Mouse (Mus musculus): ENCODE measurements around the gene Foxa2. TPM values are rescaled to one million over a fixed set of nuclear protein-coding genes. Genes with fewer than 3 reads are reported as not detected.

Foxa2 gene
- total and polyA plus RNA-seq, 2 experiments from 2014 or later, result 2.7 to 11.1 TPM

DNA sequence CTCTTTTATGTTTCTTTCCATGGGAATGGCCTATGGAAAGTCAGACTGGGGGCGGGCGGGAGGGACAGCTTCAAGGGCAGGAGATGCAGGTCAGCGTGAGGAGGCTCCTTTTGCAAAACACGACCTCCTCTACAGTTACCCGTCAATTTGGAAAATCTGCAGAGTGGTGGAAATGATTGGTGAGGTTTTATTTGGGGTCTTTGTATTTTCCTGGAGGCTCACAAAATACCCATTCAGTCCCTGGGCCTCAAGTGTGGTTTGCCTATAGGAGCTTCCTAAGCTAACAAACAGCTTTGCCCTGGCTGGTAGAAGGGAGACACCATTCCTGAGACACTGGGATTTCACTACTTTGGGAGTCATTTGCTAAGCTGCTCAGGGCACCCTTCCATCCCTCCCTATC lies 5.4 kb downstream of the Foxa2 start:
- WGBS, result 5% methylated on average over 5 of the region's 5 CpGs
- no peak overlapping the region for H3K4me3 ChIP-seq (ENCODE audit: low read depth, low read length)
- H3K4me1 ChIP-seq (ENCODE audit: insufficient read depth, low read length), result no peaks in the 10 kb centered on the region
- no peak overlapping the region for H3K9ac ChIP-seq (replicated peaks; ENCODE audit: low read length, poor library complexity, severe bottlenecking)
- H3K27me3 ChIP-seq (ENCODE audit: insufficient read depth, low read length), result peaks cover 95% of the 10 kb centered on the region
- TF ChIP-seq CTCF (IDR thresholded peaks at IDR 0.05), result no peak
- no peak for ATAC-seq (ENCODE audit: low FRiP score)
- no peak overlapping the region for H3K4me2 ChIP-seq (ENCODE audit: low read depth, low read length, poor library complexity, severe bottlenecking)
- no peaks in the 10 kb centered on the region for H3K36me3 ChIP-seq (ENCODE audit: insufficient read depth, low read length)
- H3K9me3 ChIP-seq (ENCODE audit: low read length), result no peaks in the 10 kb centered on the region
- no peak overlapping the region for H3K27ac ChIP-seq (ENCODE audit: low read depth, low read length)
- DNase-seq (ENCODE audit: low spot score), result no peak

DNA sequence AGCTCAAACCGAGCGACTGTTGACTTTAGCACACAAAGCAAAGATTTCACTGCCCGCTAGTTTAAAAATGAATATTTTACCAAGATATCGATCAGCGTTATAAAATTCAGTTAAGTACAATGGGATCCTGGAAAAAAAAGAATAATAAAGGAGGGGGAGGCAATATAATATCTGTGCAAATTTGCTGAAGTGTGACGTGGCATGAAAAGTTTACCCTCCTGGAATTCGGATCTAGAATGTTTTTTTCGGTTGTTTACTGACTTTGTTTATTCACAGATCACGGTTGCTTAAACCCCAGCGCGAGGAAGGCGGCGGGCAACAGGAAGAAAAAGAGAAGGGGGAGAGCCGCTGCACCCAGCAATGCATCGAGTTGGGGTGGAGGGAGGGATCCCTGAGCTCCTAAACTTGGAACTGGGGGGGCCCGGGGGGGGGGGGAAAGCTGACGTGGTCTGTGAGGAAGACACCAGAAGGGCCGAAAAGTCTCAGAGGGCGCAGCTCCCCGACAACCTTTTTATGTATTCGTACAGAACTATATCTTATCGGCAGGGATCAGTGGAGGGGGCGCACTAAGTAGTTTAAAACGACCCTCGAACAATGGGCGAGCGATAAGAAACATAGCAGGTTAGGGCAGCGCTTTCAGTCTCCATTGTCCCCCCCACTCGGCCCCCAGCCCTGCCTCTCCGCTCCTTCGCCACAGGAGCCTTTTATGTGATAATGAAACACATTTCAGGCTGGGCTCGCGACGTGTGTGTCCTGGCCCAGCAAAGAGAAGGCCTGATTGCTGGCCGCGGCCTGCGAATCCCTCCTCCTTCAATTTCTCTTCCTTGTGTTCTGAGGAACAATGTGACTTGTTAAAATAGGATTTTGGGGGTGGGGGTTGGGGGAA lies 6.3 kb downstream of the Foxa2 start:
- Histone ChIP-seq H3K27ac (ENCODE audit: low read depth, low read length) (no peak overlapping the region), H3K4me2 (ENCODE audit: low read depth, low read length, poor library complexity, severe bottlenecking) (no peak overlapping the region), H3K4me3 (ENCODE audit: low read depth, low read length) (no peak overlapping the region; the same call in 1 of the 2 replicates), H3K9me3 (ENCODE audit: low read length) (no peaks in the 10 kb centered on the region), H3K9ac (replicated peaks; ENCODE audit: low read length, poor library complexity, severe bottlenecking) (no peak overlapping the region), H3K36me3 (ENCODE audit: insufficient read depth, low read length) (no peaks in the 10 kb centered on the region), H3K27me3 (ENCODE audit: insufficient read depth, low read length) (peaks cover 94% of the 10 kb centered on the region), H3K4me1 (ENCODE audit: insufficient read depth, low read length) (no peaks in the 10 kb centered on the region)
- WGBS, result under 1% methylated on average over 37 of the region's 37 CpGs
- DNase-seq (ENCODE audit: low spot score) (no peak), ATAC-seq (ENCODE audit: low FRiP score) (no peak)
- TF ChIP-seq CTCF (IDR thresholded peaks at IDR 0.05), result no peak

DNA sequence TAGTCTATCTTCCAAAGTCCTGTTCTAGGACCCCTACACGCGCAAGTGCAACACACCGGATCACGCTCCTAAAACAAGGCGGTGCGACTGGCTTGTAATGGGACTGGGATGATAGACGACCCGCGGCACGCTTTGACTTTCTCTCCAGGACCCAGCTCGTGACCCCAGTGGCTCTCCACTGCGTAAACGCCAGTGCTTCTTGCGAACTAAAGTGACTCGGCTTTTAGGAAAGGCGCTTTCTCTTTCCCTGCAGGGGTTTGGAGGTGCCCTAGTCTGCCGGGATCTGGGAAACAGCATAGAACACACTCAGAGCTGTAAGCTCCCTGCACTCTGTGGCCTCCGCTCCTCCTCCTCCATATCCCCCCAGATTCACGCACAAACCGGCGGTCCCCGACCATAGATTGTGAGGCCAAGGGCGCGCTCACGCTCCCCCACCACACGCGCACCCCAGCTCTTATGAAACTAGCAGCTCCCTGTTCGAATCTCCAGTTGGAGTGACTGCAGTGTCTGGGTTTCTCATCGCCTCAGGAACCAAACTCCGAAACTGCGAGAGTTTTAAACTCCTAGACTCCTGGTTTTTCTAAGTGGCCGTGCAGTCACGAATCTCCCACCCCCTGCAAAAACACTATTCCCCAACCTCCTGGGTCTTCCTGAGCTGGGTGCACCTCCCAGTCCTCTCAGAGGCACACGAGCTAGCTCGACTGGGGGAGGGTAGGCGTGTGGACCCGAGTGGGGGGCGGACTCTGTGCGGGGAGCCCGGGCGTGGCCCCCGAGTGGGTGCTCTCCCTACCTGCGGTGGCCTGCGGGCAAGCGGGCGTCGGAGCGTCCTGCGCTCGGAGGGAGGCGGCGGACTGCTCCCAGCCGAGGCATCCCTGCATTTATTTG lies 7.2 kb downstream of the Foxa2 start:
- Histone ChIP-seq H3K4me2 (ENCODE audit: low read depth, low read length, poor library complexity, severe bottlenecking) (peak overlapping the region; percentile 23), H3K36me3 (ENCODE audit: insufficient read depth, low read length) (no peaks in the 10 kb centered on the region), H3K9ac (replicated peaks; ENCODE audit: low read length, poor library complexity, severe bottlenecking) (no peak overlapping the region), H3K27me3 (ENCODE audit: insufficient read depth, low read length) (peaks cover 95% of the 10 kb centered on the region), H3K4me1 (ENCODE audit: insufficient read depth, low read length) (no peaks in the 10 kb centered on the region), H3K9me3 (ENCODE audit: low read length) (no peaks in the 10 kb centered on the region), H3K27ac (ENCODE audit: low read depth, low read length) (no peak overlapping the region), H3K4me3 (ENCODE audit: low read depth, low read length) (no peak overlapping the region; the same call in 1 of the 2 replicates)
- no peak for DNase-seq (ENCODE audit: low spot score)
- WGBS, result under 1% methylated on average over 53 of the region's 53 CpGs
- no peak for TF ChIP-seq CTCF (IDR thresholded peaks at IDR 0.05)
- ATAC-seq (ENCODE audit: low FRiP score), result no peak

DNA sequence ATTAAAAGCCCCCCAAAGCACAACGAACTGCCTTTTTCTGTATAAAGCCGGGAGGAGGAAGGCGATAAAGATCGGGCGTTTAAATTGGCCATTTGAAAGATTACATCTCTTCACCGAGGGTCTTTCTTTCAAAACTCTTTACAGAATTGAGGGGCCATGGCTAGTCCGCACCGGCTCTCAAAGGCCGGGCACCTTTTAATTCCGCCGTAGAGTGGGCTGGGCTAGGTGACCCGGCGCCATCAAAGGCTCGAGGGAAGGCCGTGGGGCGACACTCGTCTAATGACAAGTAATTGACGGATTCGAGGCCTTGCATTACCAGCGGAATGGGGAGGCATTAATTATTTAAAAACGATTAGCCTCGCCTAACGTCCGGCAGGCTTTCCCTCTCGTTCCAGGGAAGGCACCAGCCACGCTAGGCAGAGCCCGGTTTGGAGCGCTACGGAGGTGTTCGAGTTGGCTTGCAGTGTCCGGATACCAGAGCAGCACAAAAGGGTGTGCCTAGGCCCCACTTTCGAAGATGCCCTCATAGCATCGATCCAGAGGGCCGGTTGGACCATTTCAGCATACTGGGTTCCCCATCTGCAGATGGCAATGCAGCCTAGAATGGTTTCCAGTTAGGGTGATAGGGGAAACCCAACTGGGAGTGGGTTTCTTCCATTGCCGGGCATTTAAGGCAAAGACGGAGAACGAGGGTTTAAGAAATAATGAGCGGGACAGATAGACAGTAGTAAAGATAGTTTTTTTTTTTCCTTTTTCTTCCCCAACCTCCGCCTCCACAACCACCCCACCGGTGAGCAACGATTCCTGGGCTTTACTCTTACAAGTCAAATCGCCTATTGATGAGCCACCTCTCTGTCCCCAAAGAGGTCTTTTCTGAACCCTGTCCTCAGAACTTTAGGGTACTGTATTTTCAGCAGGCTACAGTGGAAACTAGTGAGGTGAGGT lies 8.1 kb downstream of the Foxa2 start:
- no peaks in the 10 kb centered on the region for H3K4me1 ChIP-seq (ENCODE audit: insufficient read depth, low read length)
- WGBS, result 1% methylated on average over 42 of the region's 42 CpGs
- no peak overlapping the region for H3K27ac ChIP-seq (ENCODE audit: low read depth, low read length)
- no peaks in the 10 kb centered on the region for H3K9me3 ChIP-seq (ENCODE audit: low read length)
- DNase-seq (ENCODE audit: low spot score) (no peak), ATAC-seq (ENCODE audit: low FRiP score) (no peak)
- peaks cover 95% of the 10 kb centered on the region for H3K27me3 ChIP-seq (ENCODE audit: insufficient read depth, low read length)
- H3K4me3 ChIP-seq (ENCODE audit: low read depth, low read length), result no peak overlapping the region
- H3K4me2 ChIP-seq (ENCODE audit: low read depth, low read length, poor library complexity, severe bottlenecking), result no peak overlapping the region
- H3K9ac ChIP-seq (replicated peaks; ENCODE audit: low read length, poor library complexity, severe bottlenecking), result no peak overlapping the region
- TF ChIP-seq CTCF (IDR thresholded peaks at IDR 0.05), result no peak
- H3K36me3 ChIP-seq (ENCODE audit: insufficient read depth, low read length), result no peaks in the 10 kb centered on the region

DNA sequence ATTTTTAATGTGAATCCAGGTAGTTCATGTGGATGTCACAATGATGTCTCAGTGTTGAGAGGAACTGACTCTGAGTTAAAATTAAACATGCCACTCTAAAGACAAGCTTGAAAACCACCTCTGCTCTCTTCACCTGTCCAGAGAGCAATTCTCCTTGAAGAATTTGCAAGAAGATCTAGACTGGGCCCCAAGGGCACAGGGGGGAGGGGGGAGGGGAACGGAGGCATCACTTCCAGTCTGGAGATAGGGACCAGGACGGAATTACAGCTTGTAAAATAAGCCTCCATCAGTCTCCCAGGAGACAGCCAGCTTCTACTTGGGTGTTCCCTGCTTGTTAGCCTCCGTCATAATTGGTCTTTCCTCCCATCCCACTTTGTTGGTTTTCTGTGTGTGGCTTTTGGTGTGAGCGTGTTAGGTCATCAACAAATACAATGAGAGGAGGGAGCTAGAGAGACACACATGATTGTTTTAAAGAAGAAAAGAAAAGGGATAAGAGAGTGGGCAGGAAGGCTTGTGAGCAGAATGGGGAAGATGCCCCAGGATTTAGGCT lies 10.1 kb downstream of the Foxa2 start:
- TF ChIP-seq CTCF (IDR thresholded peaks at IDR 0.05), result no peak
- Histone ChIP-seq H3K4me2 (ENCODE audit: low read depth, low read length, poor library complexity, severe bottlenecking) (no peak overlapping the region), H3K9me3 (ENCODE audit: low read length) (no peaks in the 10 kb centered on the region), H3K4me3 (ENCODE audit: low read depth, low read length) (no peak overlapping the region), H3K9ac (replicated peaks; ENCODE audit: low read length, poor library complexity, severe bottlenecking) (no peak overlapping the region), H3K4me1 (ENCODE audit: insufficient read depth, low read length) (no peaks in the 10 kb centered on the region), H3K27ac (ENCODE audit: low read depth, low read length) (no peak overlapping the region), H3K27me3 (ENCODE audit: insufficient read depth, low read length) (peaks cover 90% of the 10 kb centered on the region), H3K36me3 (ENCODE audit: insufficient read depth, low read length) (no peaks in the 10 kb centered on the region)
- DNase-seq (ENCODE audit: low spot score), result no peak
- 4% methylated on average over 4 of the region's 4 CpGs for WGBS
- ATAC-seq (ENCODE audit: low FRiP score), result no peak

Measured in midbrain, postnatal 0 days (tissue).